Mouse (Mus musculus): ENCODE data around the gene Fbxl2.

- no peak for TF ChIP-seq ZC3H11A (IDR thresholded peaks at IDR 0.05; ENCODE audit: borderline replicate concordance, low read depth, low read length)
- no peak for TF ChIP-seq MAFK (IDR thresholded peaks at IDR 0.05; ENCODE audit: insufficient read depth, low read depth, low read length)
- TF ChIP-seq ZNF384 (IDR thresholded peaks at IDR 0.05; ENCODE audit: low read depth, low read length), result no peak
- no peak for TF ChIP-seq CHD2 (IDR thresholded peaks at IDR 0.05; ENCODE audit: low read depth, low read length)
- no peak for TF ChIP-seq HCFC1 (IDR thresholded peaks at IDR 0.05; ENCODE audit: borderline replicate concordance, insufficient read depth, low read length)
Measured at GRCm38 (mm10) chr9:114094854-114095253, 48.9 kb upstream of the Fbxl2 start.

All from ES-E14 (cell line).